Mouse (Mus musculus): ENCODE data around the gene Gm16181. TPM values are rescaled to one million over a fixed set of nuclear protein-coding genes. Genes with fewer than 3 reads are reported as not detected.

Gene Gm16181
- polyA plus RNA-seq, 1 experiment from 2014 or later = not detected

DNA sequence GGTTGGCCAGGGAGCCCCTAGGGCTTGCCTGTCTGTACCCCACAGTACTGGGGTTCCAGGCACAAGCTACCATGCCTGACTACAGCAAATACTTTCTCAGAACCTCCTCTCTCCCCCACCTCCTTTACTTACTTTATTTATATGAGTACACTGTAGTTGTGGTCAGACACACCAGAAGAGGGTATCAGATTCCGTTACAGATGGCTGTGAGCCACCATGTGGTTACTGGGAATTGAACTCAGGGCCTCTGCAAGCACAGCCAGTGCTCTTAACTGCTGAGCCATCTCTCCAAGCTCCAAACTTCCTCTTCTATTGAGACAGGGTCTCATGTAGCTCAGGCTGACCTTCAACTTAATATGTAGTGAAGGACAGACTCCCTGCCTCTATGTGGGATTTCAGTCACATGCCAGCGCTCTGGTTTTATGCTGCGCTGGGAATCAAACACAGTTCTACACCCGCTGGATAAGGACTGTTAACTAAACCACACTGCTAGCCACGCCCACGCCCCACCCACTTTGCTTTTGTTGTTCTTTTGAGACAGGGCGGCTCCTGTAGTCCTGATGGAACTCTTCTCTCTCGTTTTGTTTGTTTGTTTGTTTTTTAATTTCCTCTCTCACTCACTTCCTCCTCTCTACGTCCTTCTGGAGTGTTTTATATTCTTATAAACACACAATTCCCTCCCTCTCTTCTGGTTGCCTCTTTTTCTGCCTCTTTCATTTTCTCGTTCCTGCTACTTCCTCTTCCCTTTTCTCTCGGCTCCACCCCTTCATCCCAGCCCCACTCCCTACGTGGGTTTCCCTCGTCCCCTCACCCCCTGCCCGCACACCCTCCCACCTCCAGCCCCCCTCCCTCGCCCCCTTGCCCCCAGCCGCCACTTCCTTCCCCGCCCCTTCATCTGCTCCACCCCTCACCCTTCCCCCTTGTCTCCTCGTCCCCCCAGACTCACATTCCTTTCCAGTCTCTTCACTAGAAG, 34.7 kb upstream of the Gm16181 start:
- H3K4me3 ChIP-seq (replicated peaks; ENCODE audit: low read depth, low read length) = peak overlapping the region; percentile 28
- peak overlapping the region; percentile 45; the same call in 1 of the 2 replicates for H3K27ac ChIP-seq (replicated peaks; ENCODE audit: low read depth, low read length)
- ATAC-seq (ENCODE audit: low FRiP score, low TSS enrichment) (no peak; the same call in 1 of the 2 replicates), DNase-seq (peak; percentile 67)
- 3% methylated on average over 18 of the region's 18 CpGs for WGBS
- H3K4me1 ChIP-seq (ENCODE audit: control insufficient read depth, insufficient read depth, low read length) = peaks cover 10% of the 10 kb centered on the region; the same call in 1 of the 2 replicates
- H3K27me3 ChIP-seq (ENCODE audit: control insufficient read depth, insufficient read depth, low read length) = no peaks in the 10 kb centered on the region
- no peaks in the 10 kb centered on the region for H3K9me3 ChIP-seq (ENCODE audit: control insufficient read depth, low read length)
- H3K36me3 ChIP-seq (ENCODE audit: control insufficient read depth, insufficient read depth, low read length) = no peaks in the 10 kb centered on the region
- peak overlapping the region; percentile 32; the same call in 1 of the 2 replicates for H3K9ac ChIP-seq (replicated peaks; ENCODE audit: low read length)
- peak overlapping the region; percentile 47 for H3K4me2 ChIP-seq (ENCODE audit: low read length)

DNA sequence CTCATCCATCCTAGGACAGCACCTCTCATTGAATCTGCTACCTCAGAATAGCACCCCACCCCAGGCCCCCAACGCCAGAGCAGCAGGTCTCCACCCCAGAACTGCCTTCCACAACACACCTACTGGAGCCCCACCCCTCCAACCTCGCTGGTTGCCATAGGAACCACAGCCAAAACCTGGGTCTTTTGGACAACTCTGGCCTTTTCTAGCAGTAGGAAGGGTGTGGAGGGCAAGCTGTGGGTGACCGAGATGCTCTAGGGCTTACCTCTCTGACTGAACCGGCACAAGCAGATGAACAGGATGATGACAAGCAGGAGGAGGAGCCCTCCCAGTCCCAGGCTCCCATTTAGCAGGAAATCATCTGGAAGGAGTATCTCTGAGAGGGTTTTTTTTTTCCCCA, 34.0 kb upstream of the Gm16181 start:
- H3K9me3 ChIP-seq (ENCODE audit: control insufficient read depth, low read length) = no peaks in the 10 kb centered on the region
- ATAC-seq (ENCODE audit: low FRiP score, low TSS enrichment) (no peak), DNase-seq (peak; percentile 27)
- peak overlapping the region; percentile 47 for H3K4me2 ChIP-seq (ENCODE audit: low read length)
- whole genome bisulfite sequencing = 2% methylated on average over 4 of the region's 4 CpGs
- H3K27ac ChIP-seq (replicated peaks; ENCODE audit: low read depth, low read length) = peak overlapping the region; percentile 45; the same call in 1 of the 2 replicates
- peak overlapping the region; percentile 28 for H3K4me3 ChIP-seq (replicated peaks; ENCODE audit: low read depth, low read length)
- peaks cover 10% of the 10 kb centered on the region; the same call in 1 of the 2 replicates for H3K4me1 ChIP-seq (ENCODE audit: control insufficient read depth, insufficient read depth, low read length)
- H3K27me3 ChIP-seq (ENCODE audit: control insufficient read depth, insufficient read depth, low read length) = no peaks in the 10 kb centered on the region
- H3K9ac ChIP-seq (replicated peaks; ENCODE audit: low read length) = no peak overlapping the region
- no peaks in the 10 kb centered on the region for H3K36me3 ChIP-seq (ENCODE audit: control insufficient read depth, insufficient read depth, low read length)

DNA sequence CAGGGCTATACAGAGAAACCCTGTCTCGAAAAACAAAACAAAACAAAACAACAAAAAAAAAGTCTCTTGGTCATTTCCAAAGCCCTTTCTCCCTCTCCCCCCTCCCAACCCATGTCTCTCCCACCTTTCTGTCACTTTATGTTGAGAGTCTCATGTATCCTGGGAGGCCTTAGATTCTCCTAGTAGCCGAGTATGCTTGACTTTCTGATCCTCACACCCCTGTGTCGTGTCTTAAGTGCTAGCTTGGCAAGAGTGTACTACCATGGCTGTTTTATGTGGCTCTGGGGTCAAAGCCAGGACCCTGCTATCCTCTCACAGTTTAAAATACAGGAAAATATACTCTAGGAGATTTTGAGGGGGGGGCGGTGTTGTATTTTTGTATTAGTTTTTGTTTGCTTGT, 33.3 kb upstream of the Gm16181 start:
- no peak overlapping the region for H3K4me3 ChIP-seq (replicated peaks; ENCODE audit: low read depth, low read length)
- WGBS = 84% methylated on average over 4 of the region's 4 CpGs
- no peak overlapping the region for H3K27ac ChIP-seq (replicated peaks; ENCODE audit: low read depth, low read length)
- H3K9ac ChIP-seq (replicated peaks; ENCODE audit: low read length) = no peak overlapping the region
- no peaks in the 10 kb centered on the region for H3K27me3 ChIP-seq (ENCODE audit: control insufficient read depth, insufficient read depth, low read length)
- ATAC-seq (ENCODE audit: low FRiP score, low TSS enrichment) (no peak), DNase-seq (no peak)
- no peaks in the 10 kb centered on the region for H3K36me3 ChIP-seq (ENCODE audit: control insufficient read depth, insufficient read depth, low read length)
- H3K9me3 ChIP-seq (ENCODE audit: control insufficient read depth, low read length) = no peaks in the 10 kb centered on the region
- H3K4me2 ChIP-seq (ENCODE audit: low read length) = no peak overlapping the region
- peaks cover 10% of the 10 kb centered on the region; the same call in 1 of the 2 replicates for H3K4me1 ChIP-seq (ENCODE audit: control insufficient read depth, insufficient read depth, low read length)

DNA sequence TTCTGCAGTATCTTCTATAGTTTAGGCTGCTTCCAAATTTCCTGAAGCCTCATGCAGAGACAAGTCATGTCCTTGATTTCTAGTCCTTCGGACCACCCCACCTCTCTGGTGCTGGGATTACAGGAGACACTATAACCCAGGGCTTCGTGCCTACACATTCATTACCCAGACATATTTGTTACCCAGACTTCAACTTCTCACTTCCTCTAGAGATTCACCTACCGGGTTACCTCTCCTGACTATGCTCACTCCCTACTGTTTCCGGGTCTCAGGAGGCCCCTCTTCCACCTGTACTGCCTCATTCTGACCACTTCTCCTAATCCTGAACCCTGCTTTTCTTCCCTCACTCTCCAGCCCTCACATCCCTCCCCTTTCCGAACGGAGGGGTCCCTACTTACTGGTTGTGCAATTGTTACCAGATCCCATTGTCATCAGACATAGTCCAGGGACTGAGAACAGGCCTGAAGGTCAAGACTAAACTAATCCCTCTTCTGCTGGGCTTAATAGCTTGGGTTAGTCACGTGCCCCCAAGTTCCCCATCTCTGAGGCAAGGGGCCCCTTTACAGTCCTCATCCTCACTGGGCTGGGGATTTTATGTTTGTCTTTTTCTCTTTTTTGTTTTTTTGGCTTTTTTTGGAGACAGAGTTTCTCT, 32.5 kb upstream of the Gm16181 start, which contains the start of gene Lst1:
Gene Lst1, minus strand, starts transcription at position 481 of the 652 bp plus-strand sequence.
- WGBS = 63% methylated on average over 7 of the region's 7 CpGs
- Histone ChIP-seq H3K9ac (replicated peaks; ENCODE audit: low read length) (no peak within 1 kb of the TSS), H3K27me3 (ENCODE audit: control insufficient read depth, insufficient read depth, low read length) (no peaks in the 10 kb centered on the region), H3K4me3 (replicated peaks; ENCODE audit: low read depth, low read length) (no peak within 1 kb of the TSS), H3K36me3 (ENCODE audit: control insufficient read depth, insufficient read depth, low read length) (no peaks in the 10 kb centered on the region), H3K27ac (replicated peaks; ENCODE audit: low read depth, low read length) (no peak within 1 kb of the TSS), H3K9me3 (ENCODE audit: control insufficient read depth, low read length) (no peaks in the 10 kb centered on the region), H3K4me1 (ENCODE audit: control insufficient read depth, insufficient read depth, low read length) (peaks cover 10% of the 10 kb centered on the region; the same call in 1 of the 2 replicates), H3K4me2 (ENCODE audit: low read length) (no peak within 1 kb of the TSS)
- DNase-seq (no peak), ATAC-seq (ENCODE audit: low FRiP score, low TSS enrichment) (no peak)

DNA sequence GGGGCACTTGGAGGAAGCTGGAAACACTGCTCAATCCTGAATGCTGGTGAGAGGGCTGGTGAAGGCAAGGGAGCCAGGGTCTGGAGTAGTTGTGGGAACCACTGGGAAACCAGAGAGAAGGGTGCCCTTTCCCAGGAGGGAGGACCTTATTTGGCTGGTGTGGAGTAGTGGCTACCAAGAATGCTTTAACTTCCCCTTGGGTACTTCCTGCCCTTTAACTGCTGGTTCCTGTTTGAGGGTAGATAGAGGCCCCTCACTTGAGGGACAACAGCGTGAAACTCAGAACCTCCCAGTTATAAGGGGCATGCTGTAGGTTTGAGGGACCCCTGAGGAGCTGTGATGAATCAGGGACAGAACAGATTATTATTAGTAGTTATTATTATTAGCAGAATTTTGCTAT, 31.4 kb upstream of the Gm16181 start:
- DNase-seq = no peak

DNA sequence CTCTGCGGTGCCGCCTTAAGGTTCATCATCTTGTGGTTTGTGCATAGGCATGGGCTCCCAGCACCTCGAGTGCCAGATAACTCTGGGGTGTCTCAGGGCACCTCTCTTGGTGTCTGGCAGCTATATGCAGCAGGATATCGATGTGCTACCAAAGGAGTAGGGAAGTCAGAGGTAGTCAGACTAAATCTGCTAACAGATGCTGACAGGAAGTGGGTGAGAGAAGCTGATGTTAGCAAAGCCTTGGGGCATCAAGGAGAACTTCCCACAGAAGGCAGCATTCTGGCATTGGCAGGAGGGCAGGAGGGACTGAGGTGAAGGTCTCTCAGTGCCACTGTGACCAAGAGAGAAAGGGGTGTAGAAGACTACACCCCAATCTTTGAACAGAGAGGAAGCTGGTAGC, 30.5 kb upstream of the Gm16181 start:
- no peak for DNase-seq
- 76% methylated on average over 4 of the region's 4 CpGs for WGBS
- no peak overlapping the region for H3K4me2 ChIP-seq (ENCODE audit: low read length)
- no peak overlapping the region for H3K4me3 ChIP-seq (replicated peaks; ENCODE audit: low read depth, low read length)
- H3K27me3 ChIP-seq (ENCODE audit: control insufficient read depth, insufficient read depth, low read length) = peaks cover 9% of the 10 kb centered on the region; the same call in 1 of the 2 replicates
- H3K4me1 ChIP-seq (ENCODE audit: control insufficient read depth, insufficient read depth, low read length) = peaks cover 10% of the 10 kb centered on the region; the same call in 1 of the 2 replicates
- no peak overlapping the region for H3K9ac ChIP-seq (replicated peaks; ENCODE audit: low read length)
- no peaks in the 10 kb centered on the region for H3K9me3 ChIP-seq (ENCODE audit: control insufficient read depth, low read length)
- no peak overlapping the region for H3K27ac ChIP-seq (replicated peaks; ENCODE audit: low read depth, low read length)
- no peak for ATAC-seq (ENCODE audit: low FRiP score, low TSS enrichment)
- no peaks in the 10 kb centered on the region for H3K36me3 ChIP-seq (ENCODE audit: control insufficient read depth, insufficient read depth, low read length)

More for the DNA sequence above, 31.4 kb upstream of the Gm16181 start:
- WGBS = 75% methylated on average over 1 of the region's 1 CpGs
- Histone ChIP-seq H3K4me3 (replicated peaks; ENCODE audit: low read depth, low read length) (no peak overlapping the region), H3K9me3 (ENCODE audit: control insufficient read depth, low read length) (no peaks in the 10 kb centered on the region), H3K27me3 (ENCODE audit: control insufficient read depth, insufficient read depth, low read length) (no peaks in the 10 kb centered on the region), H3K4me1 (ENCODE audit: control insufficient read depth, insufficient read depth, low read length) (peaks cover 10% of the 10 kb centered on the region; the same call in 1 of the 2 replicates), H3K36me3 (ENCODE audit: control insufficient read depth, insufficient read depth, low read length) (no peaks in the 10 kb centered on the region), H3K9ac (replicated peaks; ENCODE audit: low read length) (no peak overlapping the region), H3K27ac (replicated peaks; ENCODE audit: low read depth, low read length) (no peak overlapping the region), H3K4me2 (ENCODE audit: low read length) (no peak overlapping the region)
- no peak for ATAC-seq (ENCODE audit: low FRiP score, low TSS enrichment)

DNA sequence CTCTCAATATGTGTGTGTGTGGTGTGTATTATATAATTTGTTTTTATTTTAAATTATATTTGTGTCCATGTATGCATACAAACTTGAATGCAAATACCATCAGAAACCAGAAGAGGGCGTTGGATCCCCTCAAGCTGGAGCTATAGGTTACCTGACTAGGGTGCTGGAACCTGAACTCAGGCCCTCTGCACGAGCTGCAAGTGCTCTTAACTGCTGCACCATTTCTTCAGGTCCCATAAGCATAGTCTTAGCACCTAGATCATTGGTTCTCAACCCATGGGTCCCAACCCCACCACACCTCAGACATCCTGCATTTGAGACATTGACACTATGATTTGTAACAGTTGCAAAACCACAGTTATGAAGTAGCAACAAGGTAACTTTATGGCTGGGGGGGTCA, 28.9 kb upstream of the Gm16181 start:
- WGBS = 63% methylated on average over 2 of the region's 2 CpGs
- H3K27ac ChIP-seq (replicated peaks; ENCODE audit: low read depth, low read length) = no peak overlapping the region
- H3K27me3 ChIP-seq (ENCODE audit: control insufficient read depth, insufficient read depth, low read length) = peaks cover 25% of the 10 kb centered on the region

DNA sequence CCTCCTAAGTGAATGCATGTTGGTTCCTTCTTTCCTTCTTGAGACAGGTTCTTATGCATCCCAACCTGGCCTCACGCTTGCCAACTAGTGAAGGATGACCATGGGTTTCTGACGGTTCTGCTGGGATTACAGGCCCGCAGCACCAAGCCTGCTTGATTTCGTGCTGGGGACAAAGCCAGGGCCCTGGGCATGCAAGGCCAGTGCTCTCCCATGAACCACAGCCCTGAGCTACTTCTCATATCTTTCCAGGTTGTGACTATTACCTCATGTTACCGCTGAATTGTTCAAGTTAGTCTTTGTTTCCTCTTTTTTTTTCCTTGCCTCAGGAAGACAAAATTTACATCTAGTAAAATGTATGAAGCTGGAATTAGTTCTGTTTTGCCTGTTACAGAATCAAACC, 27.7 kb upstream of the Gm16181 start:
- 86% methylated on average over 5 of the region's 5 CpGs for WGBS
- no peaks in the 10 kb centered on the region for H3K36me3 ChIP-seq (ENCODE audit: control insufficient read depth, insufficient read depth, low read length)
- peaks cover 6% of the 10 kb centered on the region; the same call in 1 of the 2 replicates for H3K4me1 ChIP-seq (ENCODE audit: control insufficient read depth, insufficient read depth, low read length)
- no peak for DNase-seq
- H3K9me3 ChIP-seq (ENCODE audit: control insufficient read depth, low read length) = no peaks in the 10 kb centered on the region
- ATAC-seq (ENCODE audit: low FRiP score, low TSS enrichment) = no peak
- H3K27ac ChIP-seq (replicated peaks; ENCODE audit: low read depth, low read length) = no peak overlapping the region
- H3K4me3 ChIP-seq (replicated peaks; ENCODE audit: low read depth, low read length) = no peak overlapping the region
- H3K9ac ChIP-seq (replicated peaks; ENCODE audit: low read length) = no peak overlapping the region
- peaks cover 29% of the 10 kb centered on the region for H3K27me3 ChIP-seq (ENCODE audit: control insufficient read depth, insufficient read depth, low read length)
- H3K4me2 ChIP-seq (ENCODE audit: low read length) = no peak overlapping the region

More for the DNA sequence above, 28.9 kb upstream of the Gm16181 start:
- DNase-seq = no peak
- no peak overlapping the region for H3K4me2 ChIP-seq (ENCODE audit: low read length)
- H3K4me1 ChIP-seq (ENCODE audit: control insufficient read depth, insufficient read depth, low read length) = peaks cover 6% of the 10 kb centered on the region; the same call in 1 of the 2 replicates
- H3K9ac ChIP-seq (replicated peaks; ENCODE audit: low read length) = no peak overlapping the region
- no peak for ATAC-seq (ENCODE audit: low FRiP score, low TSS enrichment)
- no peaks in the 10 kb centered on the region for H3K36me3 ChIP-seq (ENCODE audit: control insufficient read depth, insufficient read depth, low read length)
- H3K4me3 ChIP-seq (replicated peaks; ENCODE audit: low read depth, low read length) = no peak overlapping the region
- H3K9me3 ChIP-seq (ENCODE audit: control insufficient read depth, low read length) = no peaks in the 10 kb centered on the region

Data from midbrain, embryonic 14.5 days (tissue).